Mouse (Mus musculus) monocyte, adult 59 days (primary cell): ENCODE data around the gene Arl5c. TPM values are rescaled to one million over a fixed set of nuclear protein-coding genes. Genes with fewer than 3 reads are reported as not detected.

Experiments used
- total RNA-seq, 2 experiments: library from RNA; stranded (reverse); gene quantifications; one replicate each; pipeline ENCODE4 v1.2.4; 2023

Gene Arl5c
- 100 to 1,000 TPM; 183 to 189 TPM for total RNA-seq

GRCm38 (mm10) chr11:97995564-97996288 is at the start of gene Arl5c:
TSS of gene Arl5c (minus strand) at chr11:97996181.

GRCm38 (mm10) chr11:98026570-98027296 is 30.8 kb upstream of the Arl5c start, which contains the start of gene Rpl19:
TSS of gene Rpl19 (plus strand) at chr11:98026710.

GRCm38 (mm10) chr11:98022555-98023371 is 26.8 kb upstream of the Arl5c start, which contains the start of gene Cacnb1:
TSS of gene Cacnb1 (minus strand) at chr11:98023034.

GRCm38 (mm10) chr11:97985727-97986677 is 10.0 kb downstream of the Arl5c start, which contains the start of gene Plxdc1:
TSS of gene Plxdc1 (minus strand) at chr11:97986444.

Other genes starting within 250 kb of the Arl5c start
- 10 to 100 TPM; 41.5 to 42.0 TPM for gene Cwc25, start 229.6 kb downstream of the Arl5c start, total RNA-seq
- gene 1700001P01Rik, start 220.3 kb downstream of the Arl5c start, total RNA-seq: not detected
- gene Rpl23, start 213.7 kb downstream of the Arl5c start, total RNA-seq: 1,000 to 10,000 TPM; 1,105 to 1,260 TPM
- gene Lasp1, start 197.2 kb downstream of the Arl5c start, total RNA-seq: 100 to 1,000 TPM; 164 to 170 TPM
- 1 to 10 TPM; 1.0 to 1.5 TPM for gene B230217C12Rik, start 155.4 kb downstream of the Arl5c start, total RNA-seq
- gene Fbxo47, start 112.0 kb downstream of the Arl5c start, total RNA-seq: under 1 TPM; 0.24 to 0.27 TPM
- gene Plxdc1, start 9.7 kb downstream of the Arl5c start, total RNA-seq: 10 to 100 TPM; 31.5 to 33.8 TPM
- 10 to 100 TPM; 10.6 to 12.4 TPM for gene Cacnb1, start 26.9 kb upstream of the Arl5c start, total RNA-seq
- 1,000 to 10,000 TPM; 1,341 to 1,476 TPM for gene Rpl19, start 30.5 kb upstream of the Arl5c start, total RNA-seq
- under 1 TPM in 1 of 2 experiments, not detected in 1; 0.16 TPM for gene Stac2, start 57.3 kb upstream of the Arl5c start, total RNA-seq
- gene Fbxl20, start 154.2 kb upstream of the Arl5c start, total RNA-seq: 10 to 100 TPM; 45.8 to 48.2 TPM
- gene Med1, start 197.1 kb upstream of the Arl5c start, total RNA-seq: 10 to 100 TPM; 48.0 to 52.5 TPM
- 10 to 100 TPM; 71.2 to 74.7 TPM for gene Cdk12, start 206.9 kb upstream of the Arl5c start, total RNA-seq